Mouse (Mus musculus): ENCODE results near the gene Ypel2.
A peak's percentile ranks its signal among the peaks of the same experiment; 100 is the strongest.

The Ypel2 gene

GRCm38 (mm10) chr11:86932201-86932600 lies 61.3 kb downstream of the Ypel2 start:
- no peak for DNase-seq (ENCODE audit: low read depth, low spot score)

GRCm38 (mm10) chr11:86930636-86931180 lies 62.8 kb downstream of the Ypel2 start:
- no peak for DNase-seq (ENCODE audit: low read depth, low spot score)

GRCm38 (mm10) chr11:86929985-86930384 lies 63.5 kb downstream of the Ypel2 start:
- DNase-seq (ENCODE audit: low read depth, low spot score), result no peak

- no peak for DNase-seq (ENCODE audit: low read depth, low spot score)
Observed at GRCm38 (mm10) chr11:86929531-86929930, 64.0 kb downstream of the Ypel2 start.

- no peak for DNase-seq (ENCODE audit: low read depth, low spot score)
Observed at GRCm38 (mm10) chr11:86925085-86925638, 68.3 kb downstream of the Ypel2 start.

GRCm38 (mm10) chr11:86924629-86925028 lies 68.9 kb downstream of the Ypel2 start:
- no peak for DNase-seq (ENCODE audit: low read depth, low spot score)

GRCm38 (mm10) chr11:86923654-86924053 lies 69.9 kb downstream of the Ypel2 start:
- DNase-seq (ENCODE audit: low read depth, low spot score), result peak; percentile 25

GRCm38 (mm10) chr11:86922029-86922428 lies 71.5 kb downstream of the Ypel2 start:
- no peak for DNase-seq (ENCODE audit: low read depth, low spot score)

- no peak for DNase-seq (ENCODE audit: low read depth, low spot score)
Observed at GRCm38 (mm10) chr11:86921335-86921734, 72.2 kb downstream of the Ypel2 start.

GRCm38 (mm10) chr11:86920111-86921080 lies 73.1 kb downstream of the Ypel2 start:
- DNase-seq (ENCODE audit: low read depth, low spot score), result no peak

GRCm38 (mm10) chr11:86919468-86919867 lies 74.0 kb downstream of the Ypel2 start:
- no peak for DNase-seq (ENCODE audit: low read depth, low spot score)

GRCm38 (mm10) chr11:86917536-86917935 lies 76.0 kb downstream of the Ypel2 start:
- DNase-seq (ENCODE audit: low read depth, low spot score), result no peak

GRCm38 (mm10) chr11:86916596-86917249 lies 76.8 kb downstream of the Ypel2 start:
- DNase-seq (ENCODE audit: low read depth, low spot score), result no peak

- no peak for DNase-seq (ENCODE audit: low read depth, low spot score)
Observed at GRCm38 (mm10) chr11:86914329-86914728, 79.2 kb downstream of the Ypel2 start.

GRCm38 (mm10) chr11:86910244-86910643 lies 83.3 kb downstream of the Ypel2 start:
- no peak for DNase-seq (ENCODE audit: low read depth, low spot score)

GRCm38 (mm10) chr11:86909028-86909427 lies 84.5 kb downstream of the Ypel2 start:
- DNase-seq (ENCODE audit: low read depth, low spot score), result no peak

- no peak for DNase-seq (ENCODE audit: low read depth, low spot score)
Observed at GRCm38 (mm10) chr11:86907889-86908590, 85.5 kb downstream of the Ypel2 start.

GRCm38 (mm10) chr11:86906767-86907662 lies 86.5 kb downstream of the Ypel2 start:
- DNase-seq (ENCODE audit: low read depth, low spot score), result no peak

- DNase-seq (ENCODE audit: low read depth, low spot score), result no peak
Observed at GRCm38 (mm10) chr11:86906257-86906656, 87.2 kb downstream of the Ypel2 start.

- no peak for DNase-seq (ENCODE audit: low read depth, low spot score)
Observed at GRCm38 (mm10) chr11:86905261-86905660, 88.2 kb downstream of the Ypel2 start.

Measured in forelimb bud, embryonic 11.5 days (tissue).